Mouse (Mus musculus) kidney, embryonic 16.5 days (tissue): Measurements from ENCODE around the gene Gal3st3. TPM values are rescaled to one million over a fixed set of nuclear protein-coding genes. Genes with fewer than 3 reads are reported as not detected.
A peak's percentile ranks its signal among the peaks of the same experiment; 100 is the strongest.
"Not testable (repeated sequence)": the region's sequence is repeated elsewhere in the genome, so short reads cannot be mapped to it uniquely, and the experiment has no call there.

Experiments
- ATAC-seq: fragments of 200-750 bp; cut with Nextera tagmentation; 2 replicates; pipeline ENCODE4 v1.8.0; 2017; ENCODE audit warnings: moderate TSS enrichment; ENCODE audit not compliant: low FRiP score, low TSS enrichment
- H3K27ac ChIP-seq: fragments of 300-500 bp; sonication (generic); 2 replicates; pipeline ENCODE4 v1.5.1; 2014; ENCODE audit warnings: low read length
- H3K27me3 ChIP-seq: fragments of 300-500 bp; sonication (generic); 2 replicates; pipeline ENCODE4 v1.6.1; 2014; ENCODE audit warnings: low read length, control low read depth, mixed read lengths; ENCODE audit not compliant: insufficient read depth
- H3K36me3 ChIP-seq: fragments of 300-500 bp; sonication (generic); 2 replicates; pipeline ENCODE4 v1.6.1; 2014; ENCODE audit warnings: low read length, control low read depth, mixed read lengths; ENCODE audit not compliant: insufficient read depth
- H3K4me1 ChIP-seq: fragments of 300-500 bp; sonication (generic); 2 replicates; pipeline ENCODE4 v1.6.1; 2014; ENCODE audit warnings: low read length, control low read depth, mixed read lengths; ENCODE audit not compliant: insufficient read depth
- H3K4me2 ChIP-seq: fragments of 300-500 bp; sonication (generic); replicated peaks from 2 replicates; pipeline ENCODE4 v1.6.1; 2014; ENCODE audit warnings: low read depth, low read length
- H3K4me3 ChIP-seq: fragments of 300-500 bp; sonication (generic); 2 replicates; pipeline ENCODE4 v1.5.1; 2014; ENCODE audit warnings: mild to moderate bottlenecking, low read length
- H3K9ac ChIP-seq: fragments of 300-500 bp; sonication (generic); replicated peaks from 2 replicates; pipeline ENCODE4 v1.6.1; 2014; ENCODE audit warnings: low read length
- H3K9me3 ChIP-seq: fragments of 300-500 bp; sonication (generic); 2 replicates; pipeline ENCODE4 v1.6.1; 2016; ENCODE audit warnings: low read length, control low read depth
- WGBS: fragments of 180-500 bp; shearing (Covaris S2); extraction: QIAGEN DNeasy Blood & Tissue Kit; methylation state at CpG from one replicate; pipeline ENCODE4 v1.1.7; 2014; 5-methylcytosine and 5-hydroxymethylcytosine counted together
- polyA plus RNA-seq: library from polyadenylated mRNA; unstranded; fragments of >200 nt; fragmentation: Nextera tagmentation; extraction: Ambion mirVana; gene quantifications from 2 replicates; pipeline ENCODE4 v1.2.1, GENCODE M21; 2015

The Gal3st3 gene
- polyA plus RNA-seq, 1 experiment from 2014 or later: 3.2 TPM

DNA sequence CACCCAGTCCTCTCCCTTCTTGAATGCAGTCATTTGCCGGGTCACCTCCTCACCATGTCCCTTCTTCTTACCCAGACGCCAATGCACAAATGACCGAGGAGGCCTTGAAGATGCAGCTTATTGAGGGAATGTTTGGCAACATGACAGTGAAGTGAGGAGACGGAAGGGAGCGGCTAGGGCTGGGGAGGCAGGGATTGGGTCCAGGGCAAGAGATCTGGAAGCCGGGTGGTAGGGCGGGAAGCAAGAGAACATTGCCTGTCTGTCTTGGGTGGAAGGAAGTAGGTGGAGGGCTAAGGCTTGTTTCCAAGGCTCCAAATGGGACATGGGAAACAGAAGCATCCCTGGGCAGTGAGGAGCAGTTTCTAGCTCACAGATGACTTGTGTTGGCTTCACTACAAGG is 43.2 kb downstream of the Gal3st3 start:
- WGBS: 90% methylated on average over 7 of the region's 7 CpGs
- H3K4me1 ChIP-seq: no peaks in the 10 kb centered on the region
- H3K4me3 ChIP-seq: no peak overlapping the region
- no peaks in the 10 kb centered on the region for H3K27me3 ChIP-seq
- H3K4me2 ChIP-seq: no peak overlapping the region
- no peaks in the 10 kb centered on the region for H3K36me3 ChIP-seq
- no peak overlapping the region for H3K27ac ChIP-seq
- no peaks in the 10 kb centered on the region for H3K9me3 ChIP-seq
- no peak overlapping the region for H3K9ac ChIP-seq
- ATAC-seq: no peak

DNA sequence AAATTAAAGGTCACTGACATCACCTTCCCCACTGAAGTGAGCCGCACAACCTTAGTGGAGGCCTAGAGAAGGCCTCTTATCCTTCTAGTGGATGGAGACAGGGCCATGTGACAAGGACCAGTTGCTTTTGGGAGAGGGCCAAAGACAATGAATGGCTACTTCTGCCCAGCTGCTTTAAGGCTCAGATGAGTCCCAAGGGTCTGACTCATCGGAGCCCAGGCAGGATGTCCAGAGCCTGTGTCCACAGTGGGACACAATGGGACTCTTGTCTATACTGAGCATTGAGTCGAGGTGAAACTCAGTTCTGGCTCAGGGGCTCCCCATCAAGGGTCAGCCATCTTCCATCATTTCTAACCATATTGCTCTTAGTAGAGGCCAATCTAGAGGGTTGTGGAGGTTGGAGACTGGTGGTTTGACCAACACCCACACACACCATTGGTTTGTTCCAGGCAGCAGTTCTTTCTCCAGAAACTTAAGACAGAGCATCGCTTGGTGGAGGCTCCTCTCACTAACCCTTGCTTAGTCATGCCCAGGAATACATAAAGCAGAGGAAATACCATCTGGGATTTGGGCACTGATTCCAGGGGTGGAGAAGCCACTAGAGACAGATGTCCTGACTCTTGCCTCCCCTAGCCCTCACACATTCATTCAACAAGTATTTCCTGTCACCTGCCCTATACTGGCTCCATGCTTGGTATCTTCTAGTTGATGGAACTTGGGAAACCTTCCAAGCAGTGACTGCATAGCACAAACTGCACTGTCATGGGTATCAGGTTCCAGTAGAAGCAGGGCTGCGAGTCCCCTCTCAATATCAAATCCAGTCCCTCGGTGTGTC is 47.4 kb downstream of the Gal3st3 start:
- H3K27me3 ChIP-seq: no peaks in the 10 kb centered on the region
- peaks cover 5% of the 10 kb centered on the region; the same call in 1 of the 2 replicates for H3K4me1 ChIP-seq
- no peak overlapping the region for H3K27ac ChIP-seq
- H3K9me3 ChIP-seq: no peaks in the 10 kb centered on the region
- H3K4me2 ChIP-seq: no peak overlapping the region
- no peak overlapping the region for H3K4me3 ChIP-seq
- ATAC-seq: 0 out of 2 replicates have a peak, but pooled peaks have one; percentile 49
- 62% methylated on average over 6 of the region's 6 CpGs for WGBS
- H3K36me3 ChIP-seq: no peaks in the 10 kb centered on the region
- H3K9ac ChIP-seq: no peak overlapping the region

DNA sequence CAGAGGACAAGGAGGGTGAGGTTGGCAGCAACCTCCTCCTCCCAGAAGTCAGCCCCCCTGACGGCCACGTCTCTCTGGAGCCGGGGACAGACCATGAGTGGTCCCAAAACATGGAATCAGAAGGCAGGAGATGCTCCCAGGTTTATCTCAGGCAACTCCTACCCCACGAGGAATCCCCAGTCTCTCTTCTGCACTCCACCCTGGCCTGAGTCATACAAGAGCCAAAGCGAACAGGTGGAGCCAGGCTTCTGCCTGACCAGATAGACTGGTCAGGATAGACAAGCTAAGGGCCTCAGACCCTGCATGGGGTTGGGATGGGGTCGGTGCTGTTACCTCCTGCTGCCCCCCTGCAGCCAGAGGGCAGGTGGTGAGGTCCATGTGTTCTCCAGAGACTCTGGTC is 49.9 kb downstream of the Gal3st3 start:
- Histone ChIP-seq H3K4me2 (no peak overlapping the region), H3K4me3 (no peak overlapping the region), H3K27me3 (no peaks in the 10 kb centered on the region), H3K27ac (no peak overlapping the region), H3K9me3 (no peaks in the 10 kb centered on the region), H3K9ac (no peak overlapping the region), H3K4me1 (peaks cover 5% of the 10 kb centered on the region; the same call in 1 of the 2 replicates), H3K36me3 (no peaks in the 10 kb centered on the region)
- ATAC-seq: no peak
- WGBS: 75% methylated on average over 6 of the region's 6 CpGs

DNA sequence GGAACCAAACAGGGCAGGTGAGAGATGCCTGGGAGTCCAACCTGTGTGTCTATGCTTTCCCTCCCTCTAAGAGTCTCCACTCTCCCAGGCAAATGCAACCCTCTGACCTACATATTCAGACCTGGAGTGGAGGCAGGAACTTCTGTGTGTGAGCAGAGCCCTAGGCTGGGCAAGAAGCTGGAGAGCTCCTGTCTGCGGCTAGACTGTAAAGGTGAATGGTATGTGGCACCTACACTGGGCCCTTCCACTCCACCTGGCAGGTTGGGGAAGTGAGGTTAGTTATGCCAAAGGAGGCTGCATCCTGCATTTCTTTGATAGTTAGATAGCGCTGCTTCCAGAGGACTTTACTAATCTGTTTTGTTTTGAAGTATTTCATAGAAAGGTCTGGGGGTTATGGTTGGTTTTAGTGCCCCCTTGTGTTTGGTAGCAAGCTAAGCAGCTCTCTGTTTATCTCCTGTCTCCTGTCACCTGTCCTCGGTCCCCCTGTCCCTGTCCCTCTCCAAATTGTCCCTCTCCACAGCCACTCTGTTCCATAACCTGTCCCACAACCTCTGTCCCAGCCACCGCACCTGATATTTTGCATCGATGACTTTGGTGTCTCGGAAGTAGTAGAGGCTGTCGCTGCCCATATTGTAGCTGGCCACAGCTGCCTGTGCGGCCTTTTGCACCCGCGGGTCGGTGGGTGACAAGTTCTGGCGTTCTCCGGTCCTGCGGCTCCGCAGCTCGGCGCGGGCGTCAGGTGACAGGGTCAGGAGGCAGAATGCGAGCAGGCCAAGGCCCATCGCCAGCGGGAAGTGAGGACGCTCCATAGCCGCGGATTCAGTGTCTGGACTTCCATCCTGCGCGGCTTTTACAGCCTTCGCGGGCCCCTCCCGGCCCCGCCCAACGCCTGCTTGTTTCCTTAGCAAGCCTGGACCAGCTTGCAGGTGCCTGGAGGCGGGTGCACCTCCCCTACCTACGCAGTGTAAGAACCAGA is 50.7 kb downstream of the Gal3st3 start:
- 0 out of 2 replicates have a peak, but pooled peaks have one; percentile 27 for ATAC-seq
- 4% methylated on average over 34 of the region's 34 CpGs for WGBS
- Histone ChIP-seq H3K36me3 (no peaks in the 10 kb centered on the region), H3K9ac (peak overlapping the region; percentile 65), H3K4me3 (peak overlapping the region; percentile 41), H3K27me3 (no peaks in the 10 kb centered on the region), H3K4me2 (peak overlapping the region; percentile 75), H3K4me1 (peaks cover 5% of the 10 kb centered on the region; the same call in 1 of the 2 replicates), H3K27ac (no peak overlapping the region), H3K9me3 (no peaks in the 10 kb centered on the region)

DNA sequence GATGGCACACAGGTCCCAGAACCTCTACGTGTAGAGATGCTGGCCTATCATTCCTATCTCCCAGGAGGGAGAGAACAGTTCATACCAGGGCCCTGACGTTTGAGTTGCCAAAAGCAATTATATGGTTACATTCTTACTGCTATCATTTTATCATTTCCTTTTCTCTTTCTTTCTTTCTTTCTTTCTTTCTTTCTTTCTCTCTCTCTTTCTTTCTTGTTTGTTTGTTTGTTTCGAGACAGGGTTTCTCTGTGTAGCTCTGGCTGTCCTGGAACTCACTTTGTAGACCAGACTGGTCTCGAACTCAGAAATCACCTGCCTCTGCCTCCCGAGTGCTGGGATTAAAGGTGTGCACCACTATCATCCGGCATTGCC is 51.4 kb downstream of the Gal3st3 start, which contains the start of gene Cst6:
Gene Cst6 (minus strand): TSS at position 73 of the 372 bp plus-strand sequence.
- H3K36me3 ChIP-seq, H3K27ac ChIP-seq, ATAC-seq, H3K27me3 ChIP-seq, H3K9me3 ChIP-seq, H3K4me1 ChIP-seq: not testable (repeated sequence)
- peak within 1 kb of the TSS; percentile 75 for H3K4me2 ChIP-seq
- peak within 1 kb of the TSS; percentile 41 for H3K4me3 ChIP-seq
- WGBS: 59% methylated on average over 6 of the region's 6 CpGs
- H3K9ac ChIP-seq: peak within 1 kb of the TSS; percentile 65

DNA sequence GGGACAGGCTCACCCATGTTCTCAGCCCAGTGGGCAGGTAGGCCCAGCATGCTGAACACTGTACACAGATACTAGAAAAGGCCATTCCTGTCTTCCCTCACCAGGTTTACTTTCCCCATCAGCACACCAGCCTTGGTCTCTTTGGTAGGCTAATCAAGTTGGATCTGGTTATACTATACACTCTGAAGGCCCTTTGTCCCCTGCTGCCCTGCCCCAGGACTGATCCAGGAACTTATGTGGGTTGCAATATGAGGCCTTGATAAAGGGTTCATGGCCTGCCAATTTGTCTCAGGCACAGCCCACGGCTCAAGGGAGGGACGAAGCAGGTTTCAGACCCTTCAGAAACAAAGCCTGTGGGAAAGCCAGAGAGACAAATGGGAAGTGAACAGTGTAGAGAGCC is 55.5 kb downstream of the Gal3st3 start:
- Histone ChIP-seq H3K4me1 (peaks cover 5% of the 10 kb centered on the region; the same call in 1 of the 2 replicates), H3K36me3 (no peaks in the 10 kb centered on the region), H3K27me3 (no peaks in the 10 kb centered on the region), H3K27ac (no peak overlapping the region), H3K9me3 (no peaks in the 10 kb centered on the region), H3K4me3 (no peak overlapping the region), H3K9ac (no peak overlapping the region), H3K4me2 (no peak overlapping the region)
- no peak for ATAC-seq
- WGBS: 76% methylated on average over 2 of the region's 2 CpGs

DNA sequence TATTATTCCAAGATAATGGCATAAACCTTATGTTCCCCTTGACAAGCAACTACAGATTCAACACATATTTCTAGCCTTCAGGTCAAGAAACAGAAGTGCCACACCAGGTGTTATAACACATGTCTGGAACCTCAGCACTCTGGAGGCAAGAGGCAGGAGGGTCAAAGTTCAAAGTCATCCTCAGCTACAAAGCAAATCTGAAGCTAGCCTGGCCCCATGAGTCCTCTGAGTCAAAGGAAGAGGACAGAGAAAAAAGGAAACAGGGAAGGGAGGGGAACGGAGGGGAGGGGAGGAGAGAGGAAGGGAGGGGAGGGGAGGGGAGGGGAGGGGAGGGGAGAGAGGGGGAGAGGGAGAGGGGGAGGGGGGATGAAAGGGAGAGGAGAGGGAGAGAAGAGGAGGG is 57.9 kb downstream of the Gal3st3 start:
- no peak overlapping the region for H3K4me2 ChIP-seq
- H3K9ac ChIP-seq: no peak overlapping the region
- no peak overlapping the region for H3K4me3 ChIP-seq
- no peak for ATAC-seq
- no peaks in the 10 kb centered on the region for H3K27me3 ChIP-seq
- no peak overlapping the region for H3K27ac ChIP-seq
- WGBS: no CpG with 5 or more reads among the region's 1 CpGs
- H3K4me1 ChIP-seq: no peaks in the 10 kb centered on the region
- no peaks in the 10 kb centered on the region for H3K9me3 ChIP-seq
- no peaks in the 10 kb centered on the region for H3K36me3 ChIP-seq

Other genes starting within 250 kb of the Gal3st3 start
- gene Rin1, start 247.8 kb upstream of the Gal3st3 start, polyA plus RNA-seq: 3.6 and 4.8 TPM in 2 replicates
- gene Cd248, start 230.3 kb upstream of the Gal3st3 start, polyA plus RNA-seq: 59.3 and 64.5 TPM in 2 replicates
- 1.6 and 1.8 TPM in 2 replicates for gene Tmem151a, start 212.8 kb upstream of the Gal3st3 start, polyA plus RNA-seq
- gene Yif1a, start 209.8 kb upstream of the Gal3st3 start, polyA plus RNA-seq: 122 and 127 TPM in 2 replicates
- gene Cnih2, start 199.8 kb upstream of the Gal3st3 start, polyA plus RNA-seq: 10.8 and 14.0 TPM in 2 replicates
- gene Rab1b, start 191.3 kb upstream of the Gal3st3 start, polyA plus RNA-seq: 306 and 315 TPM in 2 replicates
- gene Klc2, start 179.8 kb upstream of the Gal3st3 start, polyA plus RNA-seq: 25.1 and 27.4 TPM in 2 replicates
- gene Pacs1, start 25.2 kb upstream of the Gal3st3 start, polyA plus RNA-seq: 23.8 and 27.7 TPM in 2 replicates
- gene Sf3b2, start 2.9 kb upstream of the Gal3st3 start, polyA plus RNA-seq: 344 and 387 TPM in 2 replicates
- not detected in 2 replicates for gene Catsper1, start 37.4 kb downstream of the Gal3st3 start, polyA plus RNA-seq
- gene Cst6, start 51.2 kb downstream of the Gal3st3 start, polyA plus RNA-seq: 0.58 TPM in 1 of 2 replicates, not detected in the other
- 61.7 and 62.2 TPM in 2 replicates for gene Eif1ad, start 68.4 kb downstream of the Gal3st3 start, polyA plus RNA-seq
- gene Banf1, start 68.8 kb downstream of the Gal3st3 start, polyA plus RNA-seq: 453 and 487 TPM in 2 replicates
- 75.3 and 92.2 TPM in 2 replicates for gene Sart1, start 90.4 kb downstream of the Gal3st3 start, polyA plus RNA-seq
- gene Tsga10ip, start 104.2 kb downstream of the Gal3st3 start, polyA plus RNA-seq: 0.41 TPM in 1 of 2 replicates, not detected in the other
- gene Drap1, start 126.6 kb downstream of the Gal3st3 start, polyA plus RNA-seq: 226 and 236 TPM in 2 replicates
- gene AI837181, start 126.8 kb downstream of the Gal3st3 start, polyA plus RNA-seq: 24.0 and 50.8 TPM in 2 replicates
- gene Fosl1, start 149.2 kb downstream of the Gal3st3 start, polyA plus RNA-seq: 0.54 TPM in 1 of 2 replicates, not detected in the other
- gene Ccdc85b, start 159.6 kb downstream of the Gal3st3 start, polyA plus RNA-seq: 7.8 and 8.6 TPM in 2 replicates
- 129 and 138 TPM in 2 replicates for gene Fibp, start 162.3 kb downstream of the Gal3st3 start, polyA plus RNA-seq
- gene Ctsw, start 170.2 kb downstream of the Gal3st3 start, polyA plus RNA-seq: 1.9 and 2.1 TPM in 2 replicates
- gene Efemp2, start 175.6 kb downstream of the Gal3st3 start, polyA plus RNA-seq: 197 and 208 TPM in 2 replicates
- gene Mus81, start 190.1 kb downstream of the Gal3st3 start, polyA plus RNA-seq: 44.2 and 50.5 TPM in 2 replicates
- gene Cfl1, start 192.1 kb downstream of the Gal3st3 start, polyA plus RNA-seq: 2,772 and 2,914 TPM in 2 replicates
- not detected in 2 replicates for gene 1700020D05Rik, start 205.5 kb downstream of the Gal3st3 start, polyA plus RNA-seq
- 9.9 and 10.6 TPM in 2 replicates for gene Snx32, start 212.2 kb downstream of the Gal3st3 start, polyA plus RNA-seq